Mouse (Mus musculus) heart, adult 9 months (tissue): ENCODE data around the gene Phactr3.

Experiments used
- DNase-seq, 2 experiments: peaks; one replicate each; pipeline ENCODE4 v3.0.0; 2022; ENCODE audit warnings: low spot score in 2 of 2

The Phactr3 gene

GRCm38 (mm10) chr2:178193445-178193844 lies 74.7 kb downstream of the Phactr3 start:
- DNase-seq, result no peak

GRCm38 (mm10) chr2:178194908-178195307 lies 76.1 kb downstream of the Phactr3 start:
- DNase-seq, result peak; percentile 32 to 41

GRCm38 (mm10) chr2:178196038-178196437 lies 77.3 kb downstream of the Phactr3 start:
- no peak for DNase-seq

GRCm38 (mm10) chr2:178197542-178197941 lies 78.8 kb downstream of the Phactr3 start:
- no peak for DNase-seq

GRCm38 (mm10) chr2:178204455-178204854 lies 85.7 kb downstream of the Phactr3 start:
- no peak for DNase-seq

GRCm38 (mm10) chr2:178208186-178208600 lies 89.4 kb downstream of the Phactr3 start:
- peak; percentile 55 to 72 for DNase-seq

GRCm38 (mm10) chr2:178213826-178214225 lies 95.1 kb downstream of the Phactr3 start:
- no peak for DNase-seq

- no peak for DNase-seq
Observed at GRCm38 (mm10) chr2:178214531-178214930, 95.8 kb downstream of the Phactr3 start.

GRCm38 (mm10) chr2:178218461-178218860 lies 99.7 kb downstream of the Phactr3 start:
- no peak for DNase-seq

GRCm38 (mm10) chr2:178219454-178220147 lies 100.8 kb downstream of the Phactr3 start:
- DNase-seq, result no peak

GRCm38 (mm10) chr2:178220148-178220717 lies 101.5 kb downstream of the Phactr3 start:
- DNase-seq, result no peak

- DNase-seq, result no peak
Observed at GRCm38 (mm10) chr2:178221003-178221402, 102.2 kb downstream of the Phactr3 start.

GRCm38 (mm10) chr2:178229231-178229630 lies 110.5 kb downstream of the Phactr3 start:
- no peak for DNase-seq

- DNase-seq, result no peak
Observed at GRCm38 (mm10) chr2:178233487-178233886, 114.7 kb downstream of the Phactr3 start.

GRCm38 (mm10) chr2:178237056-178237455 lies 118.3 kb downstream of the Phactr3 start:
- no peak for DNase-seq

GRCm38 (mm10) chr2:178238503-178238902 lies 119.7 kb downstream of the Phactr3 start:
- no peak for DNase-seq

GRCm38 (mm10) chr2:178240886-178241285 lies 122.1 kb downstream of the Phactr3 start:
- DNase-seq, result no peak

- no peak for DNase-seq
Observed at GRCm38 (mm10) chr2:178241374-178241773, 122.6 kb downstream of the Phactr3 start.

GRCm38 (mm10) chr2:178242996-178243395 lies 124.2 kb downstream of the Phactr3 start:
- DNase-seq, result no peak

GRCm38 (mm10) chr2:178244866-178245265 lies 126.1 kb downstream of the Phactr3 start:
- DNase-seq, result no peak

GRCm38 (mm10) chr2:178245841-178246240 lies 127.1 kb downstream of the Phactr3 start:
- no peak for DNase-seq

- DNase-seq, result peak; percentile 6 to 8
Observed at GRCm38 (mm10) chr2:178246767-178247166, 128.0 kb downstream of the Phactr3 start.

GRCm38 (mm10) chr2:178247274-178247673 lies 128.5 kb downstream of the Phactr3 start:
- no peak for DNase-seq
